ENCODE assay signal across 16 mouse cellular contexts in the genomic region with DNA sequence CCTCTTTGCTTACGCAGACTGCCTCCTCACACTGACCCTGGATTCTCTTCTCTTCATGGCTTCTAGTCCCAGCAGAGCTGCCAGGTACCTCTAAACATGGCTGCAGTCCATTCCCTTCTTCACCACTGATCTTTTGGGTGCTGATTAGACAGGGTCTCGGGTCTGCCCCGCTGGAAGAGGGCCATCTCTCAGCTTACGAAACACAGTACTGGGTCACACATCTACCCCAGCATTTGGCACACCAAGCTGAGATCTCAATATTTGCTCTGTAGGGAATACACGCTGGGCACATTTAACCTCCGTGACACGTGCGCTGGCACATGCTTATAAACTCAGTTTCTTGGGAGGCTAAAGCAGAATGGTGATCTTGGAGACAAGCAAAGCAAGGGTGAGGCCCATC.
DNase-seq lines count a peak whose midpoint lies in the region; ATAC-seq and TF ChIP-seq lines count a peak whose summit lies in the region.
"Had no signal": no experiment of that assay in that cellular context is flagged by ENCODE, and none has a peak within 500 bp of the region (broad histone marks: within the 10 kb centered on the region; RNA-seq: fewer than 3 reads in every experiment).

No protein-coding gene starts in this region.

- no peak for ATAC-seq in embryonic facial prominence, embryonic 13.5 days (ENCODE audit: insufficient number of reproducible peaks, insufficient read depth, low FRiP score, low TSS enrichment, low read depth)
- ATAC-seq in forebrain, postnatal 0 days, result no peak
- ATAC-seq: forebrain, embryonic 15.5 days; hindbrain, embryonic 16.5 days; inflammation-experienced regulatory T-cells, adult 6 months had no signal

- H3K27me3 ChIP-seq in heart, adult 2 months (ENCODE audit: control insufficient read depth, insufficient read depth, low read length), result no peaks in the 10 kb centered on the region
- no peaks in the 10 kb centered on the region for H3K27me3 ChIP-seq in embryonic facial prominence, embryonic 13.5 days
- no peaks in the 10 kb centered on the region for H3K27me3 ChIP-seq in forebrain, postnatal 0 days (ENCODE audit: insufficient read depth, low read length)

- no peak overlapping the region for H3K27ac ChIP-seq in heart, adult 2 months
- H3K27ac ChIP-seq in embryonic facial prominence, embryonic 13.5 days, result peak overlapping the region; percentile 71; the same call in 1 of the 2 replicates
- no peak overlapping the region for H3K27ac ChIP-seq in forebrain, postnatal 0 days (ENCODE audit: low read depth, low read length)
- H3K27ac ChIP-seq: forebrain, embryonic 15.5 days; hindbrain, embryonic 12.5 days had no signal

- intact Hi-C loops in heart, adult 2 months (cut with DNase I), result no loop called here

- peak; percentile 88 for DNase-seq in heart, adult 11 months
- DNase-seq in heart, adult 2 months, result no peak
- peak; percentile 8 for DNase-seq in ovary, postnatal 36 days (ENCODE audit: low spot score)
- DNase-seq in ovary, postnatal 10 days (ENCODE audit: low spot score), result no peak
- DNase-seq in layer of hippocampus, postnatal 25 days (ENCODE audit: extremely low spot score in 1 of 2, low spot score in 1 of 2), result no peak
- no peak for DNase-seq in forebrain, postnatal 0 days
- DNase-seq: cerebellum, adult 18-20 months; cerebellum, postnatal 10 days; gastrocnemius, postnatal 10 days; heart, postnatal 10 days; heart, postnatal 4 days had no signal

- no peaks in the 10 kb centered on the region for H3K9me3 ChIP-seq in embryonic facial prominence, embryonic 13.5 days
- H3K9me3 ChIP-seq in forebrain, postnatal 0 days (ENCODE audit: low read length), result no peaks in the 10 kb centered on the region
- H3K9me3 ChIP-seq: forebrain, embryonic 15.5 days; hindbrain, embryonic 12.5 days had no signal

- no peaks in the 10 kb centered on the region for H3K36me3 ChIP-seq in heart, adult 2 months (ENCODE audit: control insufficient read depth, insufficient read depth, low read length)
- H3K36me3 ChIP-seq in embryonic facial prominence, embryonic 13.5 days, result no peaks in the 10 kb centered on the region
- H3K36me3 ChIP-seq in forebrain, postnatal 0 days (ENCODE audit: insufficient read depth), result no peaks in the 10 kb centered on the region
- H3K36me3 ChIP-seq: forebrain, embryonic 15.5 days; hindbrain, embryonic 12.5 days had no signal

- H3K4me3 ChIP-seq in heart, adult 2 months, result no peak overlapping the region
- no peak overlapping the region for H3K4me3 ChIP-seq in embryonic facial prominence, embryonic 13.5 days
- H3K4me3 ChIP-seq in forebrain, postnatal 0 days (ENCODE audit: low read depth, low read length), result no peak overlapping the region
- H3K4me3 ChIP-seq: forebrain, embryonic 15.5 days; hindbrain, embryonic 12.5 days had no signal

- TF ChIP-seq CTCF in heart, adult 2 months (IDR thresholded peaks at IDR 0.05), result no peak
- no peak for TF ChIP-seq CTCF in forebrain, postnatal 0 days (IDR thresholded peaks at IDR 0.05; ENCODE audit: low read depth)

- no peak overlapping the region for H3K9ac ChIP-seq in heart, adult 2 months (ENCODE audit: low read depth, low read length)
- no peak overlapping the region for H3K9ac ChIP-seq in embryonic facial prominence, embryonic 13.5 days
- H3K9ac ChIP-seq in forebrain, postnatal 0 days, result no peak overlapping the region
- H3K9ac ChIP-seq: forebrain, embryonic 15.5 days; hindbrain, embryonic 12.5 days had no signal

- no peak for TF ChIP-seq POLR2A in heart, adult 2 months (IDR thresholded peaks at IDR 0.05; ENCODE audit: insufficient read depth, low read depth, low read length)

- TF ChIP-seq EP300 in heart, adult 2 months (IDR thresholded peaks at IDR 0.05; ENCODE audit: insufficient read depth, low read depth, low read length), result no peak

- H3K4me1 ChIP-seq in heart, adult 2 months (ENCODE audit: control insufficient read depth, insufficient read depth, low read length), result no peaks in the 10 kb centered on the region
- peaks cover 57% of the 10 kb centered on the region for H3K4me1 ChIP-seq in embryonic facial prominence, embryonic 13.5 days
- peaks cover 13% of the 10 kb centered on the region; the same call in 1 of the 2 replicates for H3K4me1 ChIP-seq in forebrain, postnatal 0 days (ENCODE audit: insufficient read depth)

- no peak overlapping the region for H3K4me2 ChIP-seq in embryonic facial prominence, embryonic 13.5 days
- no peak overlapping the region for H3K4me2 ChIP-seq in forebrain, postnatal 0 days (ENCODE audit: low read depth)
- H3K4me2 ChIP-seq: forebrain, embryonic 15.5 days; hindbrain, embryonic 12.5 days had no signal

- no peaks in the 10 kb centered on the region for H3K79me2 ChIP-seq in heart, adult 2 months (replicated peaks; ENCODE audit: control insufficient read depth, insufficient read depth, low read length)

- WGBS in heart, adult 2 months, result 94% methylated on average over 8 of the region's 8 CpGs
- 96% methylated on average over 8 of the region's 8 CpGs for WGBS in embryonic facial prominence, embryonic 13.5 days
- WGBS in forebrain, postnatal 0 days, result 91% methylated on average over 8 of the region's 8 CpGs

Comparison
In these comparisons a context has a peak if more than half of its experiments do, and no peak if none do; other contexts are left out.
1. DNase-seq: peak in heart, adult 11 months (single experiment) and ovary, postnatal 36 days (single experiment); none in heart, adult 2 months (0 of 2), ovary, postnatal 10 days (single experiment), layer of hippocampus, postnatal 25 days (0 of 2) and forebrain, postnatal 0 days (single experiment).